Mouse (Mus musculus) stomach, embryonic 16.5 days (tissue): ENCODE measurements around the gene Mcts1. TPM values are rescaled to one million over a fixed set of nuclear protein-coding genes. Genes with fewer than 3 reads are reported as not detected.

ENCODE experiments used
- ATAC-seq: fragments of 200-750 bp; cut with Nextera tagmentation; 2 replicates; pipeline ENCODE4 v1.8.0; 2017; ENCODE audit warnings: moderate number of reproducible peaks, moderate TSS enrichment; ENCODE audit not compliant: insufficient read depth, low FRiP score
- H3K27ac ChIP-seq: fragments of 300-500 bp; sonication (generic); 2 replicates; pipeline ENCODE4 v1.5.1; 2014; ENCODE audit warnings: low read length
- H3K27me3 ChIP-seq: fragments of 300-500 bp; sonication (generic); 2 replicates; pipeline ENCODE4 v1.6.1; 2014; ENCODE audit warnings: low read length, control low read depth, mixed read lengths; ENCODE audit not compliant: control insufficient read depth, insufficient read depth
- H3K36me3 ChIP-seq: fragments of 300-500 bp; sonication (generic); 2 replicates; pipeline ENCODE4 v1.6.1; 2014; ENCODE audit warnings: low read length; ENCODE audit not compliant: control insufficient read depth, insufficient read depth
- H3K4me1 ChIP-seq: fragments of 300-500 bp; sonication (generic); 2 replicates; pipeline ENCODE4 v1.6.1; 2014; ENCODE audit warnings: low read length, control low read depth, mixed read lengths; ENCODE audit not compliant: control insufficient read depth, insufficient read depth
- H3K4me2 ChIP-seq: fragments of 300-500 bp; sonication (generic); 2 replicates; pipeline ENCODE4 v1.6.1; 2014; ENCODE audit warnings: low read depth, low read length, mixed read lengths
- H3K4me3 ChIP-seq: fragments of 300-500 bp; sonication (generic); replicated peaks from 2 replicates; pipeline ENCODE4 v1.5.1; 2014; ENCODE audit warnings: mild to moderate bottlenecking, low read length
- H3K9ac ChIP-seq: fragments of 300-500 bp; sonication (generic); 2 replicates; pipeline ENCODE4 v1.6.1; 2014; ENCODE audit warnings: low read length
- H3K9me3 ChIP-seq: fragments of 300-500 bp; sonication (generic); replicated peaks from 2 replicates; pipeline ENCODE4 v1.6.1; 2016; ENCODE audit warnings: low read length, control low read depth; ENCODE audit not compliant: control insufficient read depth
- WGBS: fragments of 180-500 bp; shearing (Covaris S2); extraction: QIAGEN DNeasy Blood & Tissue Kit; methylation state at CpG from one replicate; pipeline ENCODE4 v1.1.7; 2014; 5-methylcytosine and 5-hydroxymethylcytosine counted together
- polyA plus RNA-seq: library from polyadenylated mRNA; unstranded; fragments of >200 nt; fragmentation: Nextera tagmentation; extraction: Ambion mirVana; gene quantifications from 2 replicates; pipeline ENCODE4 v1.2.1, GENCODE M21; 2015

Mcts1 gene
- 93.6 and 96.1 TPM in 2 replicates for polyA plus RNA-seq

DNA sequence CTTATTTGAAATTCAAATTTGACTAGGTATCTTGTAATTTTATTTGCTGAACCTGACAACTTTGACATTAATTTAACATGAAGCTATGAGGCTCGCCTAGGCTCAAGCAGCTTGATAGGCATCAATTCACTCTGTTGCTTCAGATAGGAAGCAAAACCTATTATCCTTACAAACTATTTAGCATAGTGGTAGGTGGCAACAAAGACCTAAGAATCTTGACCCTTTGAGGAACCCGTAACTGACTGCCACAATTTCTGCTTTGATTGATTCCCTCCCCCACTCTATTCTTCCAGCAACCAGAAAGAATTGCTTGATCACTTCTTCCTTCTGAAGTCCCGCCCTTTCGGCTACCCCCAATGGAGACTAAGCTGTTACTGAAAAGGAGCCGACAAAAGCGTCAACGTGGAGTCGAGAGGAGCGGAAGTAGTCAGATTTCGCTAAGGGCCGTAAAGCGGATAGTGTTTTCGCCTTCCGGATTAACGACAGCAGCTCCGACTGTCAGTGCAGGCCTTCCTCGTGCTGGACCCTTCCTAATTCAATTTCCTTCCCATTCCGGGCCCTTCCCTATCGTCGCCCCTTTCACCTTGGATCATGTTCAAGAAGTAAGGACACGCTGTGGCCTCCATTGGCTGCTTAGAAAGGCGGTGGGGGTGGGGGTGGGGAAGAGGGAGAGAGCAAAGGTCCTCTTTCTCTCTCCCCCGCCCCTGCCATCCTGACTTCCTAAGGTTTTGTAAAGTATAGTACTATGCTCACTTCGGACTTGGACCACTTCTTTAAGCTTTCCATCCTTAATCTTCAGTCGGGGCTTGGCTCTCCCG, at the start of gene Mcts1:
Mcts1 (plus strand) TSS at position 402 of the 818 bp plus-strand sequence.
- peak within 1 kb of the TSS; percentile 86 for H3K27ac ChIP-seq
- WGBS, result 15% methylated on average over 26 of the region's 26 CpGs
- peak; percentile 90 for ATAC-seq
- H3K9ac ChIP-seq, result peak within 1 kb of the TSS; percentile 61
- peak within 1 kb of the TSS; percentile 57 for H3K4me2 ChIP-seq
- H3K9me3 ChIP-seq, result no peaks in the 10 kb centered on the region
- H3K27me3 ChIP-seq, result no peaks in the 10 kb centered on the region
- H3K4me3 ChIP-seq, result peak within 1 kb of the TSS; percentile 56
- no peaks in the 10 kb centered on the region for H3K36me3 ChIP-seq
- H3K4me1 ChIP-seq, result no peaks in the 10 kb centered on the region

DNA sequence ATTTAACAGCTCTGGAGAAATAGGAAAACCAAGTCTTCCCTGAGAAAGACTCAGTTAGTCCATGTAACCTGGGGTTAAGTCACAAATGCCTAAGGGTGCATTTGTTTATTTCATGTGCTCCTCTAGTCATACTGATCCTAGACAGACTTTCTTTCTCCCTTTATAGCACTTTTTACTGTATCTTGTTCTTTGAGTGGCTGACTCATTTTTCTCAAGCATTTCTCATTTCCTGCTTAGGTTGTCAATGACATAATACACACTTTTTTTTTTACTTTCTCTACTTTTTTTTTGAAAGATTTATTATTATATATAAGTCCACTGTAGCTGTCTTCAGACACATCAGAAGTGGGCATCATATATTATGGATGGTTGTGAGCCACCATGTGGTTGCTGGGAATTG, 47.1 kb upstream of the Mcts1 start:
- no peak for ATAC-seq
- Histone ChIP-seq H3K4me3 (no peak overlapping the region), H3K36me3 (no peaks in the 10 kb centered on the region), H3K9me3 (no peaks in the 10 kb centered on the region), H3K27me3 (no peaks in the 10 kb centered on the region), H3K27ac (no peak overlapping the region), H3K4me2 (no peak overlapping the region), H3K4me1 (no peaks in the 10 kb centered on the region), H3K9ac (no peak overlapping the region)

- H3K9ac ChIP-seq, result peak overlapping the region; percentile 80
- no peaks in the 10 kb centered on the region for H3K27me3 ChIP-seq
- H3K4me3 ChIP-seq, result peak overlapping the region; percentile 58
- no peak for ATAC-seq
- H3K36me3 ChIP-seq, result peaks cover 3% of the 10 kb centered on the region; the same call in 1 of the 2 replicates
- no peaks in the 10 kb centered on the region for H3K4me1 ChIP-seq
- no peaks in the 10 kb centered on the region for H3K9me3 ChIP-seq
- H3K4me2 ChIP-seq, result peak overlapping the region; percentile 62
- 22% methylated on average over 10 of the region's 19 CpGs for WGBS
- peak overlapping the region; percentile 94 for H3K27ac ChIP-seq
Measured at GRCm38 (mm10) chrX:38563941-38564541, 36.3 kb upstream of the Mcts1 start.

DNA sequence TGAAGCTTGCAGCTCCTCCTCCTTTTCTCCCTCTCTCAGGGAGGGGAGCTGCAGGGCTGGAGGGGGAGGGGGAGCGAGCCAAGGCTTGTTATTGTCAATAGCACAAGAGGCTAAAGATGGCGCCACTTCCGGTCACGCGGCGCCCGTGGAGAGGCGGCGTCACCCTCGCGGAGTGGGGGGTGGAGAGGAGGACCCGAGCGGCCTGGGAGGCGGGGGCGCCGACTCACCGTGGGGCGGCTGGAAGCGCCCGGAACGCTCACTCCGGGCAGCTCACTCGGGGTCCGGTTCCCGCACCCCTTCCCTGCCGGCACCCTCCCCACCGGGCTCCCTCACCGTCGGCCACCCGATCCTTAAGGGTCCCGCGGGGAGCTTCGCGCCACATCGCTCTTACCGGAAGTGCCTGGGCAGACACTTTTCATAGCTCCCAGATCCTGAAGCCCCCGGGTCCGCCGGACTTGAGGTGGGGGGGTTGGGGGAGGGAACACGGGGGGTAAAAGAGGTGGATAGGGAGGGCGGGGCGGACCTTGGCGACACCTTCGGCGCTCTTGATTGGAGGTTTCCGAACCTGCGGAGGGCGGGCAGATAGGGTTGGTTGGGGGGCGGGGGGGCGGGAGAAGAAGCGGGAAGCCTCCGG, 35.7 kb upstream of the Mcts1 start:
- peak overlapping the region; percentile 58 for H3K4me3 ChIP-seq
- H3K27ac ChIP-seq, result peak overlapping the region; percentile 94
- no peaks in the 10 kb centered on the region for H3K9me3 ChIP-seq
- peak overlapping the region; percentile 62 for H3K4me2 ChIP-seq
- peak overlapping the region; percentile 80 for H3K9ac ChIP-seq
- H3K4me1 ChIP-seq, result no peaks in the 10 kb centered on the region
- H3K27me3 ChIP-seq, result no peaks in the 10 kb centered on the region
- peak; percentile 94 for ATAC-seq
- H3K36me3 ChIP-seq, result peaks cover 2% of the 10 kb centered on the region; the same call in 1 of the 2 replicates
- WGBS, result 6% methylated on average over 46 of the region's 52 CpGs

DNA sequence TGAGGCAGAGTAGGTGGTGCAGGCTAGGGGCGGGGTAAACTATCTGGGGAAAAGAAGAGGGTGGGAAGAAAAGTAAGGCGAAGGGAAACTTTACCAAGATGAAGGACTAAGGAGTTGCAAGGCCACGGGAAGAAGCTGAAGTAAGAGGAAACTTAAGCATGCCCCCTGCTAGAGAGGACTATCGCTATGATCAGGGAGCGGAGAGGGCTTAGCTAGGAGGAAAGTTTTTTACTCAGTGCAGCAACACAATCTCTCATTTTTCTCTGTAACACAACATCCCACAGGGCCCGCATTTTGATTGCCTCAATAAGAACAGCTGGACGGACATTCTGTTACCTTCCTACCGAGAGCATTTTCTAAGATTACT, 35.2 kb upstream of the Mcts1 start:
- H3K4me3 ChIP-seq, result peak overlapping the region; percentile 58
- WGBS, result 14% methylated on average over 8 of the region's 8 CpGs

DNA sequence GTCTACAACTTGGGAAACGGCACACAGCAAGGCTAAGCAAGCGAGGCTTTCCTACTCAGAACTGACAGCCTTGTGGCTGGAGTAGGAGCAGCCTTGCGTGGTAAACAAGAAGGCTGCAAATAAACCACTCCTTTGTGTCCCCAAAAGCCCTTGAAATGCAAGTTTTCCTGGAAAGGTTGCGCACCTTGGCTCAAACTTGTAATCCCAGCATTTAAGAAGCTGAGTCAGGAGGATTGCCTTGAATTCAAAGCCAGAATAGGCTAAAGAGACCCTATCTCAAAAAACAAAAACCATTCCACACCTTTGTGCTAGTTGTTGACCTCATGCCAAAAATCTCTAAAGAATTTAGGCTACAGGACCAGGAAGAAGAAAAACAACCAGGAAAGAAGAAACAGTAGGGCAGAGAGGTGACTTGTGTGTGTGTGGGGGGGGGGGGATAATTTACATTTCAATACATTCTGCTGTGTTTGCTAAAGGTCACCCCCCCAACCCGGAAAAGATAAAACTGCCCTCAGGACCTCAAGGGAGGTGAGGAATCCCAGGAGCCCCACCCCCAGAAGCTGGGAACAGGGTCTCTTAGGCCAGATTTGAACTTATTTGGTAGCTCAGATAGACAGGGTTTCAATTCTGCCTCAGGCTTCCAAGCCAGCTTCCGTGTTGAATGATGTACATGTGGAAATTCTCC, 33.7 kb upstream of the Mcts1 start:
- Histone ChIP-seq H3K27me3 (no peaks in the 10 kb centered on the region), H3K9me3 (no peaks in the 10 kb centered on the region), H3K36me3 (no peaks in the 10 kb centered on the region), H3K4me1 (no peaks in the 10 kb centered on the region), H3K27ac (no peak overlapping the region; the same call in 1 of the 2 replicates), H3K4me3 (no peak overlapping the region), H3K4me2 (no peak overlapping the region), H3K9ac (no peak overlapping the region)
- no peak for ATAC-seq
- WGBS, result 68% methylated on average over 6 of the region's 6 CpGs

More for the DNA sequence above, 35.2 kb upstream of the Mcts1 start:
- Histone ChIP-seq H3K9me3 (no peaks in the 10 kb centered on the region), H3K36me3 (no peaks in the 10 kb centered on the region), H3K4me2 (peak overlapping the region; percentile 57), H3K9ac (peak overlapping the region; percentile 70), H3K27ac (peak overlapping the region; percentile 86), H3K4me1 (no peaks in the 10 kb centered on the region), H3K27me3 (no peaks in the 10 kb centered on the region)
- ATAC-seq, result no peak

- Histone ChIP-seq H3K4me3 (no peak within 1 kb of the TSS), H3K27me3 (no peaks in the 10 kb centered on the region), H3K9me3 (no peaks in the 10 kb centered on the region), H3K4me2 (no peak within 1 kb of the TSS), H3K4me1 (no peaks in the 10 kb centered on the region), H3K9ac (no peak within 1 kb of the TSS), H3K27ac (no peak within 1 kb of the TSS), H3K36me3 (no peaks in the 10 kb centered on the region)
- no peak for ATAC-seq
- 86% methylated on average over 15 of the region's 15 CpGs for WGBS
Measured at GRCm38 (mm10) chrX:38576078-38576477, 24.3 kb upstream of the Mcts1 start, which contains the start of gene Cul4b. TSS of gene Cul4b (minus strand) at chrX:38576196.

GRCm38 (mm10) chrX:38581140-38581539, 19.2 kb upstream of the Mcts1 start:
- Histone ChIP-seq H3K4me1 (no peaks in the 10 kb centered on the region), H3K27me3 (no peaks in the 10 kb centered on the region), H3K36me3 (no peaks in the 10 kb centered on the region), H3K4me3 (no peak overlapping the region), H3K9ac (no peak overlapping the region), H3K27ac (no peak overlapping the region), H3K4me2 (no peak overlapping the region), H3K9me3 (no peaks in the 10 kb centered on the region)
- WGBS, result 88% methylated on average over 1 of the region's 1 CpGs
- ATAC-seq, result no peak
